Mouse (Mus musculus): ENCODE data around the gene Dcaf8.

DNA sequence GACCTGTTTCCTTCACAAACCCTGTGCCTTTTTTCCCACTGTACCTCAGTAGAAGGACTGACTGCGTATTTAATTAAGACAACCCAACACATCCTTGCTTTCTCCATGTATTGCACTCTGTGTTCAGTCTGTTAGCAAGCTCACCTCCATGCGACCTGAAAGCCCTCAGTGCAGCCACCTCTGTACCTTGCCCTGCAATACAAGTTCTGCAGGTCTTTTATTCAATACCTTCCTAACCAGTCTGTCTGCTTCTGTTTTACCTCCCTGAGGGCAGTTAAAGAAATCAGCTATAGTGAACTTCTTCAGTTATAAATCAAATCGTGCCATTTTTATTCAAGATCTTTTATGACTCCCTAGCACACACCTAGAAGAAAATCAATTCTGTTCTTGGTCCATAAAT, 6.4 kb upstream of the Dcaf8 start:
- TF ChIP-seq CTCF (IDR thresholded peaks at IDR 0.05; ENCODE audit: low read depth, low read length), result no peak
- TF ChIP-seq EP300 (IDR thresholded peaks at IDR 0.05; ENCODE audit: insufficient read depth, low read depth, low read length), result no peak
- no peak for TF ChIP-seq POLR2A (IDR thresholded peaks at IDR 0.05; ENCODE audit: insufficient read depth, low read length)
